Mouse (Mus musculus): Measurements from ENCODE around the gene Dab2ip.

GRCm38 (mm10) chr2:35625526-35625925 lies 67.5 kb downstream of the Dab2ip start:
- TF ChIP-seq CTCF (IDR thresholded peaks at IDR 0.05; ENCODE audit: low read depth) = no peak
- TF ChIP-seq EP300 (IDR thresholded peaks at IDR 0.05; ENCODE audit: low read depth) = no peak
